Mouse (Mus musculus) stomach, postnatal 0 days (tissue): ENCODE measurements around the gene Dusp22.

Experiments used
- CTCF ChIP-seq: IDR thresholded peaks from 2 replicates; pipeline ENCODE4 v1.5.1; 2016; ENCODE audit warnings: antibody characterized with exemption, low read depth, mild to moderate bottlenecking, moderate library complexity
- EP300 ChIP-seq: optimal IDR thresholded peaks from 2 replicates; pipeline ENCODE3; 2016; ENCODE audit warnings: antibody characterized with exemption

DNA sequence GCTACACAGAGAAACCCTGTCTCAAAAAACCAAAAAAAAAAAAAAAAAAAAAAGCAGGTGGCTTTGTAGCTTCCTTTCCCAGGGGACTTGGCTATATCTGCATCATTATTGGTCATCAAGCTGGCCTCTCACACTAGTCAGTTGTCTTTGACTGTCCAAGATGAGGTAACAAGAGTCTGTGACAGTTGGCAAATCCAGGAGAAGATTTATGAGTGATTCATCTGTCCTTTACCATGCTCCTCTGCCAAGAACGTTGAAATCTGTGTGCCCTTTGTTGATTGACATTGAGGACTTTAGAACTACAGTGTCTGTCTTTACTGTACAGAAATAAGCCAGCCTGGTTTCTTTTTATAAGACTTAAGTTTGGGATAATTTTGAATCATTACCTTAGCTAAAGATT is 35.4 kb downstream of the Dusp22 start:
- TF ChIP-seq CTCF (no peak), EP300 (no peak)
